Mouse (Mus musculus): ENCODE measurements around the gene Prr5. TPM values are rescaled to one million over a fixed set of nuclear protein-coding genes. Genes with fewer than 3 reads are reported as not detected.

The Prr5 gene
- polyA plus RNA-seq, 2 experiments, result 3.0 to 5.2 TPM

GRCm38 (mm10) chr15:84741573-84741972 is 72.2 kb downstream of the Prr5 start:
- Histone ChIP-seq H3K4me2 (ENCODE audit: low read depth) (no peak overlapping the region), H3K27me3 (ENCODE audit: control insufficient read depth, insufficient read depth, low read length) (no peaks in the 10 kb centered on the region), H3K4me1 (replicated peaks; ENCODE audit: control insufficient read depth in 2 of 2, insufficient read depth in 2 of 2, low read length in 1 of 2) (peaks cover 0 to 2% of the 10 kb centered on the region in 2 experiments; a peak in 1 of 4 replicates), H3K4me3 (ENCODE audit: insufficient read depth in 1 of 2, low read depth in 2 of 2, low read length in 2 of 2) (no peak overlapping the region), H3K36me3 (replicated peaks; ENCODE audit: control insufficient read depth, insufficient read depth, low read depth) (no peaks in the 10 kb centered on the region), H3K9ac (replicated peaks) (no peak overlapping the region), H3K27ac (no peak overlapping the region), H3K9me3 (ENCODE audit: control insufficient read depth, low read length) (no peaks in the 10 kb centered on the region)
- TF ChIP-seq EP300 (IDR thresholded peaks at IDR 0.05; ENCODE audit: low read depth), result no peak
- peak; percentile 37 for TF ChIP-seq CTCF (IDR thresholded peaks at IDR 0.05; ENCODE audit: low read depth)
- DNase-seq (ENCODE audit: low read depth in 3 of 3, low spot score in 3 of 3), result no peak
- no peak for ATAC-seq (ENCODE audit: insufficient read depth)
- 45% methylated on average over 3 of the region's 3 CpGs for WGBS (ENCODE audit: insufficient replicate concordance)

GRCm38 (mm10) chr15:84743347-84743746 is 73.9 kb downstream of the Prr5 start:
- H3K4me2 ChIP-seq (ENCODE audit: low read depth), result no peak overlapping the region
- DNase-seq (ENCODE audit: low read depth in 3 of 3, low spot score in 3 of 3), result no peak
- no peaks in the 10 kb centered on the region for H3K36me3 ChIP-seq (replicated peaks; ENCODE audit: control insufficient read depth, insufficient read depth, low read depth)
- no peaks in the 10 kb centered on the region for H3K27me3 ChIP-seq (ENCODE audit: control insufficient read depth, insufficient read depth, low read length)
- H3K4me1 ChIP-seq (replicated peaks; ENCODE audit: control insufficient read depth in 2 of 2, insufficient read depth in 2 of 2, low read length in 1 of 2), result 0 out of 4 replicates have a peak, but pooled peaks cover 0 to 2% of the 10 kb centered on the region in 2 experiments
- H3K4me3 ChIP-seq (ENCODE audit: insufficient read depth in 1 of 2, low read depth in 2 of 2, low read length in 2 of 2), result no peak overlapping the region
- no peak for TF ChIP-seq EP300 (IDR thresholded peaks at IDR 0.05; ENCODE audit: low read depth)
- no peak for TF ChIP-seq CTCF (IDR thresholded peaks at IDR 0.05; ENCODE audit: low read depth)
- 14% methylated on average over 3 of the region's 3 CpGs for WGBS (ENCODE audit: insufficient replicate concordance)
- ATAC-seq (ENCODE audit: insufficient read depth), result no peak
- no peaks in the 10 kb centered on the region for H3K9me3 ChIP-seq (ENCODE audit: control insufficient read depth, low read length)
- H3K27ac ChIP-seq, result no peak overlapping the region
- no peak overlapping the region for H3K9ac ChIP-seq (replicated peaks)

- TF ChIP-seq EP300 (IDR thresholded peaks at IDR 0.05; ENCODE audit: low read depth) (no peak), CTCF (IDR thresholded peaks at IDR 0.05; ENCODE audit: low read depth) (no peak)
- Histone ChIP-seq H3K4me3 (ENCODE audit: insufficient read depth in 1 of 2, low read depth in 2 of 2, low read length in 2 of 2) (no peak overlapping the region), H3K27me3 (ENCODE audit: control insufficient read depth, insufficient read depth, low read length) (no peaks in the 10 kb centered on the region), H3K9me3 (ENCODE audit: control insufficient read depth, low read length) (no peaks in the 10 kb centered on the region), H3K4me2 (ENCODE audit: low read depth) (no peak overlapping the region), H3K27ac (no peak overlapping the region), H3K4me1 (replicated peaks; ENCODE audit: control insufficient read depth in 2 of 2, insufficient read depth in 2 of 2, low read length in 1 of 2) (0 out of 4 replicates have a peak, but pooled peaks cover 0 to 2% of the 10 kb centered on the region in 2 experiments), H3K9ac (replicated peaks) (no peak overlapping the region), H3K36me3 (replicated peaks; ENCODE audit: control insufficient read depth, insufficient read depth, low read depth) (no peaks in the 10 kb centered on the region)
- no peak for DNase-seq (ENCODE audit: low read depth in 3 of 3, low spot score in 3 of 3)
- ATAC-seq (ENCODE audit: insufficient read depth), result no peak
- WGBS (ENCODE audit: insufficient replicate concordance), result 12% methylated on average over 2 of the region's 2 CpGs
Observed at GRCm38 (mm10) chr15:84744308-84744707, 74.9 kb downstream of the Prr5 start.

- ATAC-seq (ENCODE audit: insufficient read depth), result no peak
- no peaks in the 10 kb centered on the region for H3K9me3 ChIP-seq (ENCODE audit: control insufficient read depth, low read length)
- H3K4me1 ChIP-seq (replicated peaks; ENCODE audit: control insufficient read depth in 2 of 2, insufficient read depth in 2 of 2, low read length in 1 of 2), result 0 out of 4 replicates have a peak, but pooled peaks cover 0 to 2% of the 10 kb centered on the region in 2 experiments
- WGBS (ENCODE audit: insufficient replicate concordance), result 64% methylated on average over 4 of the region's 4 CpGs
- H3K27me3 ChIP-seq (ENCODE audit: control insufficient read depth, insufficient read depth, low read length), result no peaks in the 10 kb centered on the region
- DNase-seq (ENCODE audit: low read depth in 3 of 3, low spot score in 3 of 3), result no peak
- no peak overlapping the region for H3K27ac ChIP-seq
- no peaks in the 10 kb centered on the region for H3K36me3 ChIP-seq (replicated peaks; ENCODE audit: control insufficient read depth, insufficient read depth, low read depth)
- H3K4me2 ChIP-seq (ENCODE audit: low read depth), result no peak overlapping the region
- no peak overlapping the region for H3K4me3 ChIP-seq (ENCODE audit: insufficient read depth in 1 of 2, low read depth in 2 of 2, low read length in 2 of 2)
- no peak overlapping the region for H3K9ac ChIP-seq (replicated peaks)
- no peak for TF ChIP-seq EP300 (IDR thresholded peaks at IDR 0.05; ENCODE audit: low read depth)
- no peak for TF ChIP-seq CTCF (IDR thresholded peaks at IDR 0.05; ENCODE audit: low read depth)
Observed at GRCm38 (mm10) chr15:84745831-84746230, 76.4 kb downstream of the Prr5 start.

Other genes starting within 250 kb of the Prr5 start
- 0.07 and 0.11 TPM in 2 replicates for gene Shisal1, start 222.5 kb upstream of the Prr5 start, polyA plus RNA-seq (2012; rRNA removed)
- gene Shisal1, start 222.5 kb upstream of the Prr5 start, polyA plus RNA-seq (2014; fragmentation: Nextera tagmentation; extraction: Ambion mirVana), result not detected in 2 replicates
- 0.52 and 0.56 TPM in 2 replicates for gene Rtl6, start 111.8 kb upstream of the Prr5 start, polyA plus RNA-seq (2012; rRNA removed)
- gene Rtl6, start 111.8 kb upstream of the Prr5 start, polyA plus RNA-seq (2014; fragmentation: Nextera tagmentation; extraction: Ambion mirVana), result 0.44 and 0.52 TPM in 2 replicates
- 0.29 and 0.36 TPM in 2 replicates for gene Arhgap8, start 50.4 kb downstream of the Prr5 start, polyA plus RNA-seq (2012; rRNA removed)
- 0.22 and 0.32 TPM in 2 replicates for gene Arhgap8, start 50.4 kb downstream of the Prr5 start, polyA plus RNA-seq (2014; fragmentation: Nextera tagmentation; extraction: Ambion mirVana)
- gene Phf21b, start 186.4 kb downstream of the Prr5 start, polyA plus RNA-seq (2012; rRNA removed), result 0.35 and 0.69 TPM in 2 replicates
- gene Phf21b, start 186.4 kb downstream of the Prr5 start, polyA plus RNA-seq (2014; fragmentation: Nextera tagmentation; extraction: Ambion mirVana), result not detected in 2 replicates